Mouse (Mus musculus) forebrain, embryonic 16.5 days (tissue): ENCODE results near the gene Skp2. TPM values are rescaled to one million over a fixed set of nuclear protein-coding genes. Genes with fewer than 3 reads are reported as not detected.

Experiments
- ATAC-seq: fragments of 200-750 bp; cut with Nextera tagmentation; 2 replicates; pipeline ENCODE4 v1.8.0; 2017; ENCODE audit warnings: mild to moderate bottlenecking, moderate library complexity
- H3K27ac ChIP-seq: fragments of 300-500 bp; sonication (generic); 2 replicates; pipeline ENCODE4 v1.5.1; 2014; ENCODE audit warnings: low read length, control low read depth
- H3K27me3 ChIP-seq: fragments of 300-500 bp; sonication (generic); replicated peaks from 2 replicates; pipeline ENCODE4 v1.6.1; 2014; ENCODE audit warnings: low read length; ENCODE audit not compliant: control insufficient read depth, insufficient read depth
- H3K36me3 ChIP-seq: fragments of 300-500 bp; sonication (generic); 2 replicates; pipeline ENCODE4 v1.6.1; 2014; ENCODE audit not compliant: control insufficient read depth, insufficient read depth
- H3K4me1 ChIP-seq: fragments of 300-500 bp; sonication (generic); replicated peaks from 2 replicates; pipeline ENCODE4 v1.6.1; 2014; ENCODE audit warnings: low read length; ENCODE audit not compliant: control insufficient read depth, insufficient read depth
- H3K4me2 ChIP-seq: fragments of 300-500 bp; sonication (generic); 2 replicates; pipeline ENCODE4 v1.6.1; 2014; ENCODE audit warnings: mild to moderate bottlenecking, low read length, control low read depth
- H3K4me3 ChIP-seq: fragments of 300-500 bp; sonication (generic); replicated peaks from 2 replicates; pipeline ENCODE4 v1.5.1; 2014; ENCODE audit warnings: mild to moderate bottlenecking, low read length, control low read depth
- H3K9ac ChIP-seq: fragments of 300-500 bp; sonication (generic); replicated peaks from 2 replicates; pipeline ENCODE4 v1.6.1; 2014; ENCODE audit warnings: low read depth, low read length, control low read depth
- H3K9me3 ChIP-seq: fragments of 300-500 bp; sonication (generic); 2 replicates; pipeline ENCODE4 v1.6.1; 2016; ENCODE audit warnings: low read length; ENCODE audit not compliant: control insufficient read depth
- WGBS: fragments of 180-500 bp; shearing (Covaris S2); extraction: QIAGEN DNeasy Blood & Tissue Kit; methylation state at CpG from one replicate; pipeline ENCODE4 v1.1.7; 2014; 5-methylcytosine and 5-hydroxymethylcytosine counted together
- polyA plus RNA-seq: library from polyadenylated mRNA; unstranded; fragments of >200 nt; fragmentation: Nextera tagmentation; extraction: Ambion mirVana; gene quantifications from 2 replicates; pipeline ENCODE4 v1.2.1, GENCODE M21; 2015

Gene Skp2
- polyA plus RNA-seq, 1 experiment from 2014 or later, result 35.0 TPM

GRCm38 (mm10) chr15:9118852-9119251 lies 36.4 kb downstream of the Skp2 start:
- H3K27me3 ChIP-seq, result no peaks in the 10 kb centered on the region
- 92% methylated on average over 4 of the region's 4 CpGs for WGBS
- H3K4me1 ChIP-seq, result no peaks in the 10 kb centered on the region
- no peak overlapping the region for H3K4me2 ChIP-seq
- no peak overlapping the region for H3K4me3 ChIP-seq
- no peak for ATAC-seq
- H3K9me3 ChIP-seq, result no peaks in the 10 kb centered on the region
- H3K36me3 ChIP-seq, result peaks cover 20% of the 10 kb centered on the region
- H3K9ac ChIP-seq, result no peak overlapping the region
- H3K27ac ChIP-seq, result no peak overlapping the region

DNA sequence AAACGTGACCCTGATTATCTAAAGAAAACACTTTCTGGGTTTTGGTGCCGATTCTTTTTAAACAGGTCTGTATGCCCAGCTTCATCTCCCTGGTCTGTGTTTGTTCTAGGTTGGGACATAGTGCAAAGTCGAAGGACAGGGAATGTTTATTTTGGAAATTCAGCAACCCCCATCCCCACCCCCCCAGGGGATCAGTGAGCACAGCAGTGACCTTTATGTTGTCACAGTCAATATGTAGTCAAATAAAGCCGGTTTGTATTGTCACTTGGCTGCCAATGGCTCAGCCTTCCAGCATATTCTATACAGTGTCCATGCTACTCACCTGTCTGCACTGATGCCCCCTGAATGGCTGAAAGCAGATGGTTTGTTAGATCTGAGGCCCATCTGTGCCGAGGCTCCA lies 40.6 kb downstream of the Skp2 start:
- no peaks in the 10 kb centered on the region for H3K4me1 ChIP-seq
- no peak overlapping the region for H3K4me3 ChIP-seq
- H3K4me2 ChIP-seq, result no peak overlapping the region
- H3K36me3 ChIP-seq, result peaks cover 20% of the 10 kb centered on the region
- no peak overlapping the region for H3K9ac ChIP-seq
- no peak overlapping the region for H3K27ac ChIP-seq
- H3K27me3 ChIP-seq, result no peaks in the 10 kb centered on the region
- H3K9me3 ChIP-seq, result no peaks in the 10 kb centered on the region
- ATAC-seq, result no peak
- WGBS, result 87% methylated on average over 5 of the region's 5 CpGs

GRCm38 (mm10) chr15:9114131-9114530 lies 41.1 kb downstream of the Skp2 start:
- WGBS, result 87% methylated on average over 4 of the region's 4 CpGs
- Histone ChIP-seq H3K4me3 (no peak overlapping the region), H3K27me3 (no peaks in the 10 kb centered on the region), H3K9me3 (no peaks in the 10 kb centered on the region), H3K36me3 (peaks cover 20% of the 10 kb centered on the region), H3K4me1 (no peaks in the 10 kb centered on the region), H3K9ac (no peak overlapping the region), H3K27ac (no peak overlapping the region), H3K4me2 (no peak overlapping the region)
- no peak for ATAC-seq

- no peak overlapping the region for H3K4me2 ChIP-seq
- H3K36me3 ChIP-seq, result peaks cover 20% of the 10 kb centered on the region
- no peak overlapping the region for H3K27ac ChIP-seq
- H3K4me1 ChIP-seq, result no peaks in the 10 kb centered on the region
- H3K9me3 ChIP-seq, result no peaks in the 10 kb centered on the region
- H3K9ac ChIP-seq, result no peak overlapping the region
- no peak for ATAC-seq
- WGBS, result 80% methylated on average over 9 of the region's 9 CpGs
- no peaks in the 10 kb centered on the region for H3K27me3 ChIP-seq
- no peak overlapping the region for H3K4me3 ChIP-seq
Measured at GRCm38 (mm10) chr15:9113556-9113955, 41.7 kb downstream of the Skp2 start.

DNA sequence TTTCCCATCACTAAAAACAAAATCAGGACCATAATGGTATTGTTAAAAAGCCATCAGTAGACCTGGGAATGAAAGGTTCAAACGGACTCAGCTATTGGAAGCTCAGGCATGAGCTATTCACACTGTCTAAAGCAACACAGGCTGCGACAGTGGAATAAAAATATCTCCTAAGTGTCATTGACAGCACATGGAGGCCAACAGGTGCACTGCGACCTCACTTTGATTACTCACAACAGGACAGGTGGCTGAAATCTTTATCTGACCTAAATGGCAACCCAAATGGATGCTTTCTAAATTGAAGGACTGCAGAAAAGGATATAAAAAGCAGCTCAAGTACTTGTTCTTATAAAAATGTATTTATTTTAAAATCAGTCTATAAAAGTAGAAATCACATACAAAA lies 43.6 kb downstream of the Skp2 start:
- H3K27me3 ChIP-seq, result no peaks in the 10 kb centered on the region
- no peak overlapping the region for H3K4me3 ChIP-seq
- no peak overlapping the region for H3K9ac ChIP-seq
- peaks cover 22% of the 10 kb centered on the region for H3K36me3 ChIP-seq
- no peak overlapping the region for H3K4me2 ChIP-seq
- 84% methylated on average over 3 of the region's 3 CpGs for WGBS
- H3K4me1 ChIP-seq, result no peaks in the 10 kb centered on the region
- no peak overlapping the region for H3K27ac ChIP-seq
- no peak for ATAC-seq
- no peaks in the 10 kb centered on the region for H3K9me3 ChIP-seq

DNA sequence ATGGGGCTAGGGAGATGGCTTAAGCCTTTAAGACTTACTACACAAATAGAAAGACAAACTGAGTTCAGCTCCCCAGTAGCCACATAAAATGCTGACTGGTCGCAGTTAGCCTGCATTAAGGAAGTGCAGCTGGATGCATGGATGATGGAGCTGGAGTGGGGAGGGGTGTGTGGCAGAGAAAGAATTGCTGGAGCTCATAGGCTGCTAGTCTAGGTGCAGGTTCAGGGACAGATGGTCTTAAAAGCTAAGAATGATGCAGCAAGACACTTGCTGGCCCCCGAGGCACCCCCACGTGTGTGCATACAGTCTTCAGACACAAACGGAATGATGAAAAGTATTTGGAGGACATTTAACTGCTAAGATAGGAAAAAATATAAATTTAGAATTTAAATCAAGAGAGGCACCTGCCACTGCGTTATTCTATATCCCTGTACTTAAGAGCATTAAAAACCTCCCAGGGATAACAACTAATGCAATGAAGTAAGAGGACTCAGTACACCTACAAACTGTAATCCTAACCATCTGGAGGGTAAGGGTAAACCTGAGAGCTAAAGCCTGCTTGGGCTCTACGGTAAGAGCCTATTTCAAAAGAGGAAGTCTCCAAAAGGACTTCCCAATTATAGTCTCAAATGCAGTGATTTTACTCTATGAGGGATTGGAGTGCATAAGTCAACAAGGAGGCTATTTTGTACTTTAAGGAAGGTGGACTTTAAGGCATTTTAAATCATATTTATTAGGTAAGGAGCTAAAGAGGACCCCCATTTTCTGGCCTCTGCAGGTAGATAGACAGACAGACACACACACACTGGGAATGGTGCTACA lies 44.5 kb downstream of the Skp2 start:
- no peak for ATAC-seq
- Histone ChIP-seq H3K36me3 (peaks cover 18% of the 10 kb centered on the region), H3K4me1 (no peaks in the 10 kb centered on the region), H3K4me3 (no peak overlapping the region), H3K27me3 (no peaks in the 10 kb centered on the region), H3K4me2 (no peak overlapping the region), H3K27ac (no peak overlapping the region), H3K9ac (no peak overlapping the region), H3K9me3 (no peaks in the 10 kb centered on the region)
- 83% methylated on average over 6 of the region's 6 CpGs for WGBS

- no peaks in the 10 kb centered on the region for H3K9me3 ChIP-seq
- H3K4me3 ChIP-seq, result no peak overlapping the region
- no peaks in the 10 kb centered on the region for H3K4me1 ChIP-seq
- 82% methylated on average over 13 of the region's 13 CpGs for WGBS
- H3K27me3 ChIP-seq, result no peaks in the 10 kb centered on the region
- H3K9ac ChIP-seq, result no peak overlapping the region
- ATAC-seq, result no peak
- no peak overlapping the region for H3K4me2 ChIP-seq
- H3K36me3 ChIP-seq, result peaks cover 8% of the 10 kb centered on the region
- no peak overlapping the region for H3K27ac ChIP-seq
Measured at GRCm38 (mm10) chr15:9106303-9107074, 48.7 kb downstream of the Skp2 start.

GRCm38 (mm10) chr15:9100446-9101077 lies 54.7 kb downstream of the Skp2 start:
- Histone ChIP-seq H3K4me2 (no peak overlapping the region), H3K36me3 (peaks cover 2% of the 10 kb centered on the region), H3K9ac (no peak overlapping the region), H3K4me3 (no peak overlapping the region), H3K27ac (no peak overlapping the region), H3K4me1 (no peaks in the 10 kb centered on the region), H3K27me3 (no peaks in the 10 kb centered on the region), H3K9me3 (no peaks in the 10 kb centered on the region)
- ATAC-seq, result peak; percentile 65
- WGBS, result 63% methylated on average over 10 of the region's 10 CpGs

- H3K4me2 ChIP-seq, result no peak overlapping the region
- peaks cover 6% of the 10 kb centered on the region for H3K4me1 ChIP-seq
- H3K9me3 ChIP-seq, result no peaks in the 10 kb centered on the region
- H3K4me3 ChIP-seq, result no peak overlapping the region
- no peak overlapping the region for H3K9ac ChIP-seq
- H3K27ac ChIP-seq, result no peak overlapping the region
- no peaks in the 10 kb centered on the region for H3K27me3 ChIP-seq
- H3K36me3 ChIP-seq, result peaks cover 3% of the 10 kb centered on the region; the same call in 1 of the 2 replicates
- ATAC-seq, result no peak
- WGBS, result 93% methylated on average over 4 of the region's 4 CpGs
Measured at GRCm38 (mm10) chr15:9096865-9097264, 58.4 kb downstream of the Skp2 start.
